Mouse (Mus musculus): ENCODE data around the gene Ctnna3.

DNA sequence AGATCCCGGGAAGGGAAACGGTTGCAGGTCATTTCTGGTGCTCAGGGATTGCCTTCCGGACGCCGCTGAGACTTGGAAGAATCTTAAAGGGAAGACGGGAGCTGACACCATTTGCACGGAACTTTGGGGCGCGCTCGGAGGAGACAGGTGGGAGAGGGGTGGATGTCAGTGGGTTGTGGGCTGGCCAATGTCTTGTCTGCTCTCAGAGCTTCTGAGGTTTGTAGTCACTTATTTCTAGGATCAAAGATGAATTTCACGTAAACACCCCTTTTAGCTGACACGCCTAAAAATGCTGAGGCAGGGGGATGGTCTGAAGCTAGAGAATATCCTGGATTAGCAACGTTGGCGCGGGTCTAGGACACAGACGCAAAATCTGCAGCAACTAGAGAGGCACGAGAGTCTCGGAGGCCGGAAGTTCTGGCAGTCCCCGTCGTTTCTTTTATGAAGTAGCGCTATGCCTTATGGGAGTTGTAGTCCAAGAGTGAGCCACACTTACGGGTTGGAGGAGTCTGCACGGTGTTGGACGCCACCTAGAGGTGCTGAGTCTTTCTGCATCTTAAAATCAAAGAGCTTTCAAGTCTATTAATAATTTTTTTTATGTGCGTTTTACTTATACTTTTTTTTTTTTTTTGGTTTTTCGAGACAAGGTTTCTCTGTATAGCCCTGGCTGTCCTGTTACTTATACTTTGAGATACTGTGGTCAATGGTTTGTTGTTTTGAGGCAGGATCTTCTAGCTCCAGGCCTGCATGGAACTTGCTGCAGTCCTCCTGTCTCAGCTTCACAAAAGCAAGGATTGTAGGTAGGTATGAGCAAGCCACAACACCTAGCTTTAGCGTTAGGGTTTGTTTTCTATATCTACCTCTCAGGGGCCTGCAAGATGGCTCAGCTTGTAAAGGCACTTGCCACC is 47.3 kb upstream of the Ctnna3 start, which contains the start of gene Dnajc12:
- peak; percentile 59; the same call in 1 of the 2 replicates for TF ChIP-seq TCF12 (IDR thresholded peaks at IDR 0.05; ENCODE audit: low read depth, low read length)
- TF ChIP-seq E2F4 (IDR thresholded peaks at IDR 0.05; ENCODE audit: borderline replicate concordance, low read depth, low read length) = no peak
- TF ChIP-seq MAX (IDR thresholded peaks at IDR 0.05; ENCODE audit: low read length) = peak; percentile 63; the same call in 1 of the 2 replicates
- TF ChIP-seq SIN3A (IDR thresholded peaks at IDR 0.05; ENCODE audit: low read length) = peak; percentile 87
- TF ChIP-seq CTCF (IDR thresholded peaks at IDR 0.05 in 2 of 3, conservative IDR thresholded peaks at IDR 0.05 in 1 of 3; ENCODE audit: control insufficient read depth in 1 of 3, insufficient read depth in 1 of 3, low read depth in 2 of 3, low read length in 3 of 3, poor library complexity in 1 of 3, severe bottlenecking in 1 of 3) = peak; percentile 65 to 89 (median 76)
- no peak for TF ChIP-seq MEF2A (IDR thresholded peaks at IDR 0.05; ENCODE audit: extremely low read depth, insufficient replicate concordance, low read depth, low read length, poor library complexity, severe bottlenecking)
- TF ChIP-seq KAT2A (conservative IDR thresholded peaks at IDR 0.05; ENCODE audit: low read depth, low read length) = peak; percentile 89
- TF ChIP-seq POLR2A (IDR thresholded peaks at IDR 0.05; ENCODE audit: control insufficient read depth in 1 of 2, insufficient read depth in 1 of 2, low read depth in 1 of 2, low read length in 2 of 2, poor library complexity in 1 of 2) = peak; percentile 42 to 92; a peak in 3 of 4 replicates
- TF ChIP-seq CHD1 (IDR thresholded peaks at IDR 0.05; ENCODE audit: low read depth, low read length) = 0 out of 2 replicates have a peak, but pooled peaks have one; percentile 22
- peak; percentile 74 for TF ChIP-seq ZMIZ1 (IDR thresholded peaks at IDR 0.05; ENCODE audit: low read depth, low read length)
- no peak for TF ChIP-seq EP300 (IDR thresholded peaks at IDR 0.05; ENCODE audit: low read depth in 1 of 2, low read length in 2 of 2)
- TF ChIP-seq MYC (IDR thresholded peaks at IDR 0.05; ENCODE audit: low read depth, low read length) = peak; percentile 87
